Mouse (Mus musculus): ENCODE measurements around the gene Msmb.
"Not testable (repeated sequence)": the region's sequence is repeated elsewhere in the genome, so short reads cannot be mapped to it uniquely, and the experiment has no call there.

Gene Msmb

GRCm38 (mm10) chr14:32179393-32180195 lies 37.8 kb downstream of the Msmb start:
- DNase-seq: no peak

- DNase-seq: no peak
These were observed 39.0 kb downstream of the Msmb start for GRCm38 (mm10) chr14:32180861-32181260.

- no peak for DNase-seq
These were observed 42.0 kb downstream of the Msmb start for GRCm38 (mm10) chr14:32183846-32184245.

GRCm38 (mm10) chr14:32190627-32191391 lies 49.0 kb downstream of the Msmb start:
- DNase-seq: no peak

GRCm38 (mm10) chr14:32191926-32192325 lies 50.1 kb downstream of the Msmb start:
- no peak for DNase-seq

GRCm38 (mm10) chr14:32192437-32192836 lies 50.6 kb downstream of the Msmb start:
- DNase-seq: peak; percentile 63 to 68

- DNase-seq: not testable (repeated sequence)
These were observed 51.7 kb downstream of the Msmb start for GRCm38 (mm10) chr14:32193557-32193956.

GRCm38 (mm10) chr14:32201354-32201753 lies 59.5 kb downstream of the Msmb start:
- DNase-seq: no peak

- DNase-seq: peak; percentile 90 to 91
These were observed 60.1 kb downstream of the Msmb start, which contains the start of the genes Timm23 and Parg for GRCm38 (mm10) chr14:32201791-32202451. TSS of gene Timm23 (minus strand) at chr14:32201898. TSS of gene Parg (plus strand) at chr14:32201949.
